Mouse (Mus musculus) lung, adult 2 months (tissue): ENCODE results near the gene Mtif3. TPM values are rescaled to one million over a fixed set of nuclear protein-coding genes. Genes with fewer than 3 reads are reported as not detected.

ENCODE experiments used
- DNase-seq: peaks from one replicate; pipeline ENCODE4 v3.0.0; 2022
- H3K4me1 ChIP-seq: fragments of 200-500 bp; 2 replicates; pipeline ENCODE4 v1.6.1; 2011; ENCODE audit warnings: low read length; ENCODE audit not compliant: control insufficient read depth, insufficient read depth
- H3K4me3 ChIP-seq: fragments of 200-500 bp; replicated peaks from 2 replicates; pipeline ENCODE3; 2011; ENCODE audit warnings: low read depth, mild to moderate bottlenecking, control low read depth, low read length; ENCODE audit errors: extremely low read depth
- CTCF ChIP-seq: fragments of 200-500 bp; IDR thresholded peaks from 2 replicates; pipeline ENCODE4 v1.5.1; 2011; ENCODE audit warnings: mild to moderate bottlenecking, low read length, control low read depth; ENCODE audit not compliant: insufficient read depth
- POLR2A ChIP-seq: fragments of 200-500 bp; IDR thresholded peaks from 2 replicates; pipeline ENCODE4 v1.6.1; 2011; ENCODE audit warnings: low read depth, mild to moderate bottlenecking, control low read depth, low read length, borderline replicate concordance; ENCODE audit errors: extremely low read depth
- WGBS: fragments of 180-500 bp; shearing (Covaris S2); methylation state at CpG from one replicate; pipeline ENCODE4 v1.1.7; 2018; 5-methylcytosine and 5-hydroxymethylcytosine counted together
- polyA plus RNA-seq: library from polyadenylated mRNA; depleted of rRNA; stranded (reverse); fragments of >200 nt; gene quantifications from 2 replicates; pipeline ENCODE4 v1.2.3, GENCODE M21; 2012; rRNA removed

The Mtif3 gene
- 7.8 and 8.6 TPM in 2 replicates for polyA plus RNA-seq

DNA sequence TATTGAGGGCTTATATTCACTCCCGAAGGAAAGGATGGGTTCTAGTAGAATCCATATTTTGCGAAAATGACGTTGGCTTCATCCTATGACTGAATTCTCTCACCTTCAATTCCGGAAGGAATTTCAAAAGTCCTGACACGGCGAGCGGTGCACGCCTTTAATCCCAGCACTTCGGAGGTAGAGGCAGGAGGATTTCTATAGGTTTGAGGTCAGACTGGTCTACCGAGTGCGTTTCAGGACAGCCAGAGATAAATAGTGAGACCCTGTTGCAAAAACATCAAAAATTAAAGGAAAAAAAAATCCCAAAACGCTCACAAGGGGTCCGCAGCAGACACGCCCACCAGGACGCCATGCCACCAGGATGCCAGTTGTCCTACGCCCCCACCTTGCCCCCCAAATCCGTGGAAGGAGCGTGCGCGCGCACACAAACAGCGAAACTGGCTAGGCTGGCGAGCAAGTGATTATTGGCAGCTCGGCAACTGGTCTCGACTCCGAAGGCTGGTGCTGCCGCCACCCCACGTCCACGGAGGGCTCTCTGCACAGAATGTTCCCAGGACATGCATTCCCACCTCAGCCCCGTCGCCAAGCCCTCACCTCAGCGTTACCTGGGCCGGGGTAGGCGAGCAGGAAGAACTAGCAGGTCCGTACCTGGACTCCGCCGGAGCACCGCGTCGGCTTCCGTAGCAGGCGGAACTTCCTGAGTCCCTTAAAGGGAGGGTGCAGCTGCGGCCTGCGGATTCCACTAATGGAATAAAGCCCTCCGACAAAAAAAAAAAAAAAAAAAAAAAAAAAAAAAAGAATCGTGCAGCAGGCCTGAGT is at the start of gene Mtif3:
Gene Mtif3, minus strand, starts transcription at position 683 of the 819 bp plus-strand sequence.
- 1% methylated on average over 46 of the region's 46 CpGs for WGBS
- TF ChIP-seq POLR2A: peak; percentile 81; the same call in 1 of the 2 replicates
- no peak for TF ChIP-seq CTCF
- peaks cover 6% of the 10 kb centered on the region; the same call in 1 of the 2 replicates for H3K4me1 ChIP-seq

GRCm38 (mm10) chr5:147011333-147011732 is 47.7 kb upstream of the Mtif3 start:
- DNase-seq: no peak
- no peaks in the 10 kb centered on the region for H3K4me1 ChIP-seq
- TF ChIP-seq CTCF: no peak
- TF ChIP-seq POLR2A: no peak
- no peak overlapping the region for H3K4me3 ChIP-seq
- WGBS: 83% methylated on average over 10 of the region's 10 CpGs

More for the DNA sequence above, at the start of gene Mtif3:
- DNase-seq: peak; percentile 81
- peak within 1 kb of the TSS; percentile 89 for H3K4me3 ChIP-seq

DNA sequence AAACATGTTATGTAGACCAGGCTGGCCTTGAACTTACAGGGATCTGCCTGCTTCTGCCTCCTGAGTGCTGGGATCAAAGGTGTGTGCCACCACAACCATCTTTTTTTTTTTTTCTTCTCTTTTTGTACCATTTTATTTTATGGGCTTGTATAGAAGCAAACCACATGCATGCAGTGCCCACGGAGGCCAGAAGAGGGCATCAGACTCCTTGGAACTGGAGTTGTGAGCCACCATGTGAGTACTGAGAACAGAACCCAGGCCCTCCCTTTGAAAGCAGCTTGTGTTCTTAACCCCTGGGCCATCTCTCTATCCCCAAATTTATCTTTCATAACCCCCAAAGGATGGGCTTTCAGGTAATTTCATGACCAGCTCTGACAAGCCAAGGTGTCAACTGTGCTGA is 39.7 kb upstream of the Mtif3 start:
- no peak overlapping the region for H3K4me3 ChIP-seq
- TF ChIP-seq CTCF: 0 out of 2 replicates have a peak, but pooled peaks have one; percentile 17
- no peak for TF ChIP-seq POLR2A
- WGBS: 57% methylated on average over 1 of the region's 1 CpGs
- H3K4me1 ChIP-seq: no peaks in the 10 kb centered on the region
- no peak for DNase-seq

DNA sequence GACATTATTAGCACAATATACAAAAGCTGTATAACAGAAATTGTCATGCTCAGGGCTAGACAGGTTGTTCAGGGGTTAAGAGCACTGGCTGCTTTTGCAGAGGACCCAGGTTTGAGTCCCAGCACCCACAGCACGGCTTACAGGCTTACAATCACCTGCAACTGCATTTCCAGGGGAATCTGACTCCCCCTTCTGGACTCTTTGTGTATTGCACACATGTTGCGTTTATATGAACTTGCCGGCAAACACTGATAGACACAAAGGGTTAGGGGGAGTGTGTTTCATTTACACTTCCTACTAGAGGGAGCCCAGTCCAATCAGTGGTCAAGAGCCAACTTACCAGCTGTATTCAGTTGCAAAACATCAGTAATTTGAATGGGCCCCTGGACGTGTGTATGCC is 37.7 kb upstream of the Mtif3 start:
- WGBS: 80% methylated on average over 4 of the region's 4 CpGs
- H3K4me3 ChIP-seq: no peak overlapping the region
- H3K4me1 ChIP-seq: no peaks in the 10 kb centered on the region
- no peak for DNase-seq
- TF ChIP-seq CTCF (no peak), POLR2A (no peak)

DNA sequence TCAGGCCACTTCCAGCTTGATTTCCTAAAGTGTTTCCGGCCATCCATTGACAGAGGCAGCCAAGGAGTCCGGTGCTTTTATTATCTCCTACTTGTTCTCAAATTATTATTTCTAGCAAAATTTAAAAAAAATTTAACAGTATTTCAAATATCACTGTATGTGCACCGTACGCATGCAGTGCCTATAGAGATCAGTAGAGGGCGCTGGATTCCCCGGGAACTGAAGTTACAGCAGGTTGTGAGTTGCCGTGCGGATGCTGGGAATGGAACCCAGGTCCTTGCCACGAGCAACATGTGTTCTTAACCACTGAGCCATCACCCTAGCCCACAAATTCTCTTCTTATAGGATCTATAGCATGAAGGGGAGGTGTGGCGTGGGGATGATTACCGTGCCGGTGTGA is 35.2 kb upstream of the Mtif3 start:
- DNase-seq: no peak
- Histone ChIP-seq H3K4me1 (no peaks in the 10 kb centered on the region), H3K4me3 (no peak overlapping the region)
- TF ChIP-seq CTCF (no peak), POLR2A (no peak)
- WGBS: 90% methylated on average over 12 of the region's 12 CpGs

GRCm38 (mm10) chr5:146996812-146997211 is 33.2 kb upstream of the Mtif3 start:
- Histone ChIP-seq H3K4me1 (no peaks in the 10 kb centered on the region), H3K4me3 (no peak overlapping the region)
- no peak for DNase-seq
- no peak for TF ChIP-seq POLR2A
- TF ChIP-seq CTCF: no peak
- 87% methylated on average over 7 of the region's 7 CpGs for WGBS

DNA sequence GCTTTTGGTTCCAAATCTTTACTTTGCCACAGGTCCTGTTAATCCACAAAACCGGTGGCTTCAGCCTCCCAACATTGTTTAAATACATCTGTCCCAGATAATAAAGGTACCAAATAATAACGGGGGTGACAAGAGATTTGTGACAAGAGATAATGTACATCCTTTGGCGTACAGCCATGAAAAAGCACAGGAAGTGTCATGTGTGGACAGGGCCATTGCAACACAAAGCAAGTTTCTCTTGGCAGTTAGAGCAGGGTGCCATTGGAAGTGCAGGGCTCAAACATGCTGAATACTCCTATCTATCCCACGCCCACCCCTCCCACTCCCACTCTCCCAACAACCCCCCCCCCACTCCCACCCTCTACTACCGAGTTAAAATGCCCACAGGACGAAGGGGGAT is 31.4 kb upstream of the Mtif3 start:
- no peak for DNase-seq
- Histone ChIP-seq H3K4me1 (no peaks in the 10 kb centered on the region), H3K4me3 (no peak overlapping the region)
- no peak for TF ChIP-seq CTCF
- TF ChIP-seq POLR2A: no peak
- 32% methylated on average over 6 of the region's 6 CpGs for WGBS

DNA sequence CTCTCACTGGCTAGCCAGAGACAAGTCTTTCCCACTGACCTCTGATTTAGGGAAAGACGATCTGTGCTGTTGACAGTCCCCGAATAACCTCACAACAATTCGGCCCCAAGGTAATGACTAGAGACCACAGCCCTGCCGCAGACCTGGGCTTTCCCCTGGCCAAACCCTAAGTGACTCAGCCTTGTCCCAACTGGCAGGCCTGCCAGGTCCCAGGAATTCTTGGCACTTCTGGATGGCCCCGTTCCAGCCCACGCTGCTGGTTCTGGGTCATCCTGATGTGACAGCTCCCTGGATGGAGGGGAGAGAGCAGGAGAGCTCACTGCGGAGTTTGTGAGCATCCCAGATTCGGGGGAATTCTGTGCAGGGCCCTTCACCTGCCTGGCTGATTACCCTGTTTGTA is 29.9 kb upstream of the Mtif3 start:
- no peak for DNase-seq
- TF ChIP-seq CTCF (no peak), POLR2A (no peak)
- 59% methylated on average over 8 of the region's 8 CpGs for WGBS
- H3K4me1 ChIP-seq: no peaks in the 10 kb centered on the region
- no peak overlapping the region for H3K4me3 ChIP-seq

DNA sequence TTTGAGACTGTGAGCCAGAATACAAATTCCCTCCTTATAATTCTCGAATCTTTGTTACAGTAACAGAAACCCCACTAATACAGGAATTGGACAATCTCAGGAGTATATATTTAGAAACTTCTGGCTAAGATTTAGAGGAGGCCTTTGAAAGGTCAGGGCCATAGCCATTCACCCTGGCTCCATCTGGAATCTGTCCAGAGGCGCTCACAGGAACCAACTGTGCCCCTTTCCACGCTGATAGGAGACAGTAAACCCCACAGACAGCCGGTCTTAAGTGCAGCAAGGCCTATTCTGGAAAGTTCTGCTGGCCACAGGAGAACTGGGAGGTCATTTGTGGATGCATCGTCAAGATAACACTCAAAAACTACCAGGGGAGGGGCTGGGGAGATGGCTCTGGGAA is 25.5 kb upstream of the Mtif3 start:
- Histone ChIP-seq H3K4me3 (no peak overlapping the region), H3K4me1 (no peaks in the 10 kb centered on the region)
- no peak for DNase-seq
- TF ChIP-seq CTCF (no peak), POLR2A (no peak)
- 67% methylated on average over 5 of the region's 5 CpGs for WGBS

DNA sequence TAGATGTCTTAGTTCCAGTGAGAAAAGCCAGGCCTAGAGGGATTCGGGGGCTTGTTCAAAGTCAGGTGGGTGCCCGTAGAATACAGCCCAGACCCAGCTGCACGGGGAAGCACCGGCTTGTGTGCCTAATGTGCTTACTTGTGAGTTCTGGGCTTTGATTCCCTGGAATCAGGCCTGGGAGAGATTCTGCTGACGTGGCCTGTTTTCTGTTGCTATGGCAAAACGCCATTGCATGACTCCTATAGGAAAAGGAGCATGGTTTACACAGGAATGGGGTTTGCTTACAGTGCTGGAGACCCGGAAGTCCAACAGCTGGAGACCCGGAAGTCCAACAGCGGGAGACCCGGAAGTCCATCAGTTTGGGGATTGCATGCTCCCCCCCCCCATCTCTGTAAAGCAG is 24.0 kb upstream of the Mtif3 start:
- 73% methylated on average over 10 of the region's 10 CpGs for WGBS
- Histone ChIP-seq H3K4me1 (no peaks in the 10 kb centered on the region), H3K4me3 (no peak overlapping the region)
- TF ChIP-seq CTCF (no peak), POLR2A (no peak)
- DNase-seq: no peak
